Mouse (Mus musculus): Measurements from ENCODE around the gene Kbtbd4.

Kbtbd4 gene

DNA sequence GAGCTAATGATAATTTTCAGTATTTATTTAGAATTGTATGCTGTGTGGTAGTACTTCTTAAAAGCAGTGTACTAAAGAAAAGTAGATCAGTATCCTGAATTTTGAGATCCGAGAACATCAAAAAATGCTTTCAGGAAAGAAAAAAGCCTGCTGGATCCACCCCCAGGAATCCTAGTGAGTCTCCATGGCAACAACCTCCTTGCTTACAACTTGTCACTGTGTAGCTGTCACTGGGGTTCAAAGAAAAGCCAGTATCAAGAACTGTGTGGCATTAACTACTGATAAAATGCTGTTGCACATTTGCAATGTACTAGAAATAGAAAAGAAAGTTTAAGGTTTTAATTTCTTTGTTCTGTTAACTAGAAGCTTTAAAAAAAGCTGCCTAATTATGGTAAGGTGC lies 51.5 kb downstream of the Kbtbd4 start:
- DNase-seq (ENCODE audit: low spot score in 2 of 2) = peak; percentile 34 to 66

DNA sequence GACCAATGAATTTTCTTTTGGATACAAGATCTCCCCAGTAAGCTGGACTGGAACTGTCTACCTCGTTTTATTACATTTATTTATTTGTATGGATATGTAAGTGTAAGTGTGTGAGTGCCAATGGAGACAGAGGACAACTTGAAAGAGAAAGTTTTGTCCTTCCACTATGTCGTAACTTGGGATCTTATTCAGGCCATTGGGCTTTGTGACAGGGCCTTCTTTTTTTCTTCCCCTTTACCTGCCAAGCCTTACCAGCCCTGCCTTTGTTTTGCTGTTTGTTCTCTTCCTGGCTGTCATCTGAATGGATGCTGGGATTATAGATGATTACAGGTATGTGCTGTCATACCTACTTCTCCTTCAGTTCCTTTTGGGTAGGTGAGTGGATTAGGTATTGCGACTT lies 54.3 kb downstream of the Kbtbd4 start:
- no peak for DNase-seq (ENCODE audit: low spot score in 2 of 2)

DNA sequence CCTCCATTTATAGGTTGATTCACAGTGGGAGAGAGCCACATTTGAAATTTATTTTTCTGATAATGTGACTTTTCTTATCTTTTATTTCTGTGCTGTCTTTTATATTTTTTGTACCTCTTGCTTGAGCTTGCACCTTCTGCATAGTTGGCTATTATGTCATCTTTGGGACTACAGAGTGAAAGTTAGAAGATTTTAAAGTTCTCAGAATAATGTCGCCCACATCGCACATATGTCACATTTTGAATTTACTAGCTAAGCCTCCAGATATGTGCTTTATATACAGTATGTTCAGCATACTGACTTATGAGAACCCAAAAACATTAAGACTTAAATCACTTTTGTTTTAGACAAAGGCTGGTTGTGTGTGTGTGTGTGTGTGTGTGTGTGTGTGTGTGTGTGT lies 55.5 kb downstream of the Kbtbd4 start:
- peak; percentile 28 to 48 for DNase-seq (ENCODE audit: low spot score in 2 of 2)
